Mouse (Mus musculus) left cerebral cortex, adult 8-10 months (tissue): ENCODE measurements around the gene Acp4. TPM values are rescaled to one million over a fixed set of nuclear protein-coding genes. Genes with fewer than 3 reads are reported as not detected.
"Not testable (repeated sequence)": the region's sequence is repeated elsewhere in the genome, so short reads cannot be mapped to it uniquely, and the experiment has no call there.

Experiments used
- DNase-seq, 2 experiments: peaks; one replicate each; pipeline ENCODE4 v3.0.0; 2022; ENCODE audit warnings: low spot score in 2 of 2
- total RNA-seq, 4 experiments: library from RNA; stranded (reverse); gene quantifications; 2 replicates each; pipeline ENCODE4 v1.2.4; 2022

Gene Acp4
- total RNA-seq: under 1 TPM in 1 of 4 experiments, not detected in 3; 0.21 TPM

DNA sequence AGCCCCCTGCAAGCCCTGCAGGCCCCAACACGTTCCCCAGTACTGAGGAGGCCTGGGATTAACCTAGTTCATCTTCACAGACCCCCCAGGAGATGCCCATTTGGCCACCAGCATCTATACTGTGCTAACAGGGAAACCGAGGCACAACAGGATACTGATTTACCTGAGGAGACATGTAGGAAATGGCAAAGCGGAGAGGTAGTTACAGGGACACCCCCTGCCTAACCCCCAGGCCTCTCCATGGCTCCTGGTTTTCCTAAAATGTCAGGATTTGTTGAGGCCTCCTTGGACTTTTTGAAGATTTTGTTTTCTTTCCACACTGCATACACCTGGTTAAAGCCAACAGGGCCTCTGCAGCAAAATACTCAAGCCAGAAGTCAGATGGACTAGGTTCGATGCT, at the start of gene Acp4:
Gene Acp4 (minus strand): TSS at position 101 of the 400 bp plus-strand sequence.
- DNase-seq: no peak

GRCm38 (mm10) chr7:44306516-44307240, 49.5 kb upstream of the Acp4 start, which contains the start of gene Clec11a:
Clec11a (minus strand) TSS chr7:44306902.
- peak in 1 of 2 experiments; percentile 9 for DNase-seq

- DNase-seq: no peak
Observed at GRCm38 (mm10) chr7:44305686-44306085, 48.5 kb upstream of the Acp4 start.

DNA sequence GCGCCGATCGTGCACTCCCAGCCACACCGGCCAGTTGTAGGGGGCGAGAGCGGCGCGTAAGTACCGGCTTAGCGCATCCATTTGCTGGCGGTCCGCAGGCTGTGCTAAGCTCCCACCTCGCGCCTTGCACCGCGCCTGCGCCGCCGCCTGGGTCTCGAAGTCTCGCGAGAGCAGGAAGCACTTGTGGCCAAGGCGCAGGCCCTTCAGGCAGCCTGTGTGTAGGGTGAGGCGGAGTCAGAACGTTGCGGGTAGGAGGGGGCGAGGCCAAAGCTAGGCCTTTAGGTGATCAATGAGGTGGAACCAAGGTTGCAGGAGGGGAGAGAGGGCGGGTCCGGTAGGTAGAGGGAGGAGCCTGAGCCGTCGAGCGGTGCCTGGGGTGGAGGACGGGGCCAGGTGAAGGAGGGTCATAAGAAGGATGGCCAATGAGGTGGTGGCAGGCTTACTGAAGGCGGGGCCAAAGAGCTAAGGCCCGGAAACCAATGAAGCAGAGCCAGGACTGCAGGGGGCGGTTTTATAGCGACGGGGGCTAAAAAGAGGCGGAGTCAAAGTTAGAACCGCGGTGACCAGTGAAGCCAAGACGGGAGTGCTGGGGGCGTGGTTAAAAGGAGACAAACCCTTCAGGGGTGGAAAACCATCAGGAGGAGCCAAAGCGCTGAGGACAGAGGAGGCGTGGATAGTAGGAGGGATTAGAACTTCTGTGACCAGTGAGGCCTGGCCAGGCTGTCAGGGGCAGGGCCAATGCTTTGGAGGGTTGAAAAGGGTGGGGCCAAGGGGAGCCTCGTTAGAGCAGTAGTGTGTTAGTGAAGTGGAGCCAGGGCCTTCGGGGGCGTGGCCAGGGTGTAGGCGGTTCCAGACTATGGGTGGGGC, 47.8 kb upstream of the Acp4 start:
- peak; percentile 94 to 98 for DNase-seq

DNA sequence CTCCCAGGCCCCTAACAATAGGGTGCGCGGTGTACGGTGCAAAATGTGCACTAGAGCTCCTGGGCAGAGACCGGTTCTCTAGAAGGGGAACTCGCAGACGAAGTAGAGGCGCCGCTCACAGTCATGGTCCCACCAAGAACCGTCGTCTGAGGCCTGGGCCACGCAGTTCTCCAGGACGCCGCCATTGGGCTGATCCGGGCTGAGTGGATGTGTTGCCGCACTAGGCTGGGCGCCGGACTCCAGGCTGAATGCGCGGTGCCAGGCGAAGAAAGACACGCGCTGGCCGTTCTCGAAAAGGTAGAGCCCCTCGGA, 47.2 kb upstream of the Acp4 start:
- no peak for DNase-seq

GRCm38 (mm10) chr7:44303346-44304340, 46.5 kb upstream of the Acp4 start:
- DNase-seq: peak in 1 of 2 experiments; percentile 6

- not testable (repeated sequence) for DNase-seq
Observed at GRCm38 (mm10) chr7:44297501-44297900, 40.3 kb upstream of the Acp4 start.

DNA sequence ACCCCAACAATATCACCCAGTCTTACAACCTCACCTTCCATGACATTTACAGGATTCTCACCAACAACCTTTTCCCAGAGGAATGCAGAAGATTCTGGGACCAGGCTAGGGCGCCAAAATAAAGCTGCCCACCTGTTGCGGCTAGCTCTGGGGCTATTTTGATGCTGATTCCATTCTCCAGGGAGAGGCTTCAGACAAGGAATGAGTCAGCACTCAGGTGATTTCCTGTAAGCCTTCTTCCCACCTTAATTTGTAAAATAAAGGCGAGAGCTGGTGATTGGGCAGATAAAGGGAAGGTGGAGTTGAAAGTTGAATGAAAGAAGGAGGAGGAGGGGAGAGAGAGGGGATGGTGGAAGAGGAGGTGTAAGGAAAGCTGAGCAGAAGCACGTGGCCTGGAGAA, 34.2 kb upstream of the Acp4 start:
- DNase-seq: no peak

DNA sequence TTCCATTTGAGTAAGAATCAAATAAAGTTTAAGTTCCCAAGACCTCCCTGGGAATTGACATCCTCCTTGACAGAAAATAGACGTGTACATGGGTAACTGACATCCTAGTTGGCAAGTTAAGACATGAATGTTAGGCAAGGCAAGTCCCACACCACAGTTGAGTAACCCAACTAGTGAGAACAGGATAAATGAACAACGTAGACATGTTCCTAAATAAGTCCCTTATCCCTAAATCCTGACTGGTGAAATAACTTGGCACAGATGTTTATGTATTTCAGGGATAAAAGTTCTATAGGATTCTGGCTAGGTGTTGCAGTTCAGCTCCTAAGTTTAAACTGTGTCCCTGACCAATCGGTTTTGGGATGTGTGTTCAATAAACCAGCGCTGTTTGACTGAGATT, 33.8 kb upstream of the Acp4 start:
- DNase-seq: no peak

DNA sequence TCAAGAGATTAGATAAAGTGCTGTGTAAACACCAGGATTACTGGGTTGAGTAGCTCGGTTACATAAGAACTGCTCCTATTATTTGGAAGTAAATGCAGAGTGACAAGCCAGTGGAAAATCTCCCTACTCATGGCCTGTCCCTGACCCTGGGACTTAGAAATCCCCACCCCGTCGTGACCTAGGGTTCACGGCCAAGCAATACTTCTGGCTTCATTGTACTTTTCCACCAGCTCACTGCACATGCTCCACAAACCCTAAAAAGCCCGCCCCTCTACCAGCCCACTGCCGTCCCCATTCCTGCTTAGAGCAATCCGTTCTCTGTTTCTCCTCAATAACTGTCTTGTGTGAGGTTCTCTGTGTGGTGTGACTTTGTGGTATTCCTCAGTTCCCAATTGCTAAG, 30.6 kb upstream of the Acp4 start:
- DNase-seq: no peak

DNA sequence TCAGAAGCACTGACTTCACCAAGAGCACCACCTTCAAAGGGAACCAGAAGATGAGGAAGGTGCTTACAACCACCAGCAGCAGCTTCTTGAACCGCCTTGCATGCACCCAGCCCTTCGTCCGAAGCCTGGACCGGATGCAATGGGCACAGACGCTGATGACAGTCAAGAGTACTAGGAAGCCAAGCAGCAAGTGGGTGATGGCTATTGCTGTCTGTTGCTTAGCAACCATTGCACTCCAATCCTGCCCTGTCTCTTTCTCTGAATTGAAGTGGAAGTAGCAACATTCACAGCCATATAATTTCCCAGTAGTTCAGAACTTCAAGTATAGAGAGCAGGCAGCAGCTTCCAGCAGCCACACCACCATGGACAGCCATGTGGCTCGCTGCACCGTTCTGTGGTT, 24.4 kb upstream of the Acp4 start:
- DNase-seq: no peak

DNA sequence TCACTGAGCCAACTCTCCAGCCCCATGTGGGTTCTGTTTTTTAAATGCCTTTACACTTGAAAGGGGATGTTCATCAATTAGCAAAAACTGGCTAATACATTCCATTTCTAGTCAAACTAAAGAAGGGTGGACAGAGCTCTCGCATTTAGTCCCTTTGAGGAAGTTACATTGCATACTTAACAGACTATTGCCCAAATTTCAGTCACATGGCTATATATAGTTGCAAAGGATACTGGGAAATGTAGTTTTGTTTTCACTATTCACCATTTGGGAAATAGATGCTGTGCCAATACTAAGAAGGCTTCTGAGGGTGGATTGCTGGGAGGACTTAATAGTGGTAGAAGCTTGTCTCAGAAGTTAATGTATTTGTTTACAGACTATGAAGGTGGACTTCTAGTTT, 23.8 kb upstream of the Acp4 start:
- no peak for DNase-seq

GRCm38 (mm10) chr7:44277250-44277622, 20.1 kb upstream of the Acp4 start:
- peak in 1 of 2 experiments; percentile 38 for DNase-seq

DNA sequence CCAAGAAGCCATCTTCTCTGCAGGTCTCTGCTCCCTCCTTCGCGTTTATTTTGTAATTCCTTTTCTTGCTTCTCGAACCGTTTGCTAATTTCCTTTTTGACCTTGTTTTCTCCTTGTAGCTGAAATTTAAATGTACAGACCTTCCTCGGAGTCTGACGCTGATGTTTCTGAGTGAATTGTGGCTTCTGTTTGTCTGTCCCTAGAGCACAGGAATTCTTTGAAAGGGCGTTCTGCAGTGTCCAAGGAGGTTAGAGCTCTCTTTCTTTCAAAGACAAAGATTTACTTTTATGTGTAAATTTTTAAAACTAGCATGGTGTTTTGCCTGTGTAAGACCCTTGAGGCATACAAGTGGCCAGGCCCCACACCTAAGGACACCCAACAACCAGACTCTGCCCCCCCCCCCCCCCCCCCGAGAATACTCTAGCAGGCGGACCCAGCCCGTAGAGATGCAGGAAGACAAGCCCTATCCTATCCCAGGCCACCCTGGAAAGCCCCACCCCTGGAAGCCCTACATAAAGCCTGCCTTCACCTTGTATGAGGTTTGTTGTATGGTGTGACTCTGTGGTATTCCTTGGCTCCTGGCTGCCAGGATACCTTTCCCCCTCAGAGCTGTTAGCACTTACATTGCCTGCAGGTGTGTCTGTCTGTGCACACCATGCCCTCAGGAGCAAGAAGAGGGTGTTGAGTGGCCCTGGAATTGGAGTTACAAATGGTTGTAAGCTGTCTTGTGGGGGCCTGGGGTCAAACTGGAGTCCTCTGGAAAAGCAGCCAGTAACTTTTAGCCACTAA, 19.5 kb upstream of the Acp4 start:
- DNase-seq: no peak

DNA sequence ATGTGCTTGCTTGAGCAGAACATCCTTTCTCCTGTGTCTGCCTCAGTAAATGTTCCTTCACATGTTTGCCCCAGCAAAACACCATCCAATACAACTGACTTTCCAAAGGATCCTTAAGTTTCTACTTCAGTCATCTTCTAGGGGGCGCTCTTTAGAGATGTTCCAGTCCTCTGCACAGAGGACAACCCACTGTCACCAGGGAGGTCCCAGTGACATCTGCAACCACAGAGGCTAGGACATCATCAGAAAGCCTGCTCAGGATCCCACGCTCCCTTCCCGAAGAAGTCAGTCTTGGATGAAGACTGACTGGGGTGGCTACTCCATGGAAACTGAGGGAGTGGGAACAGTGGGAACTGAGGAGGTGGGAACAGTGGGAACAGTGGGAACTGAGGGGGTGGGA, 18.4 kb upstream of the Acp4 start:
- no peak for DNase-seq

- DNase-seq: no peak
Observed at GRCm38 (mm10) chr7:44274096-44274495, 16.9 kb upstream of the Acp4 start.

DNA sequence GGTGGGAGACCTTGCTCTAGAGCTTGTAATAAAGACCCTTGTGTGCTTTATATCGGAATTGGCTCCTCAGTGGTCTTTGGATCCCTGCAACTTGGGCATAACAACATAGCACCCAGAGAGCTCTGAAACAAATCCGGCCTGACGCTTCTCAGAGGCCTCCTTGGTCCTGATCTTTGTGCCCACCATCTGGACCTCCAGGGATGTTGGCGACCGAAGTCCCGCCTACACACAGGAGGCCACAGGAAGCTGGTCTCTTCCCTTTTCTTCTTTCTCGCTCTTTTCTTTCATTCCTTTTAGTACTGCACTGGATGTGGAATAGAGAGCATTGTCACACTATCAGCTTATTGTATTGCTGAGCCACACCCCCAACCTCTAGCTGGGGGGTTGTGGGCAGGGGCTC, 16.3 kb upstream of the Acp4 start:
- DNase-seq: no peak

- no peak for DNase-seq
Observed at GRCm38 (mm10) chr7:44272546-44272945, 15.4 kb upstream of the Acp4 start.

- DNase-seq: no peak
Observed at GRCm38 (mm10) chr7:44271309-44271708, 14.1 kb upstream of the Acp4 start.

DNA sequence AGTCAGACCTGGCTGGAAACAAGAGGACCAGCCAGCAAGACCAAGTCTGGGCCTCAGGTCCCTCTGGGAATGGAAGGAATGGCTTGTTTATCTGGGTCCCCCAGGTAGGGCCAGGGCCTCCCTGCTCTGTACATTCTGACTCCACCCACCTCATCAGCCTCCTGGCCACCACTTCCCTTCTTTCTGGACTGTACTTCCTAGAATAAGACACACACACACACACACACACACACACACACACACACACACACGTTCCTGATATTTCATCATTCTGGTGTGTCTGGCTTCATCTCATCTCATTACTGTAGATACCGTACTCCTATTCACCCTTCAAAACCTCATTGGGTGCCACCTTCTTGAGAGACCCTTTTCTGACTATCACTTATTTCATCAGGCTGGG, 12.2 kb upstream of the Acp4 start:
- no peak for DNase-seq

DNA sequence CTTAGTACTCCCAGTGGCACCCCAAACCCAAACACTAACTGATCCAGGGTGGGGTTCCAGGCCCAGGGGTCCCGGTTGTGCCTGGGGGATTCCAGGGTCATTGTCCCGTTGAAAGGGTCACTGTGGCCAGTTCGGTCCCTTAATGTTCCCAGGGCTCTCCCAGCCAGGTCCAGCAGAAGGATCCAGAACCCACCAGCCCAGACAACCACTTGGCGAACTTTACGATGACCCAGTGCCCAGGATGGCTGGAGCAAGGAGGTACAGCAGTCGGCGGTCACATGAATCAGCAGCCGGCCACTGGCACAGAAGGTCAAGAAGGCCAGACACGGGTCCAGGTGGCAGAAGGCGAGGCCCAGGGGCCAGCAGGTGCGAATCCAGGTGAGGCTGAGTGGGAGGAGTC, 10.9 kb upstream of the Acp4 start:
- DNase-seq: no peak
